Mouse (Mus musculus) neural tube, embryonic 12.5 days (tissue): ENCODE measurements around the gene Foxk1. TPM values are rescaled to one million over a fixed set of nuclear protein-coding genes. Genes with fewer than 3 reads are reported as not detected.

ENCODE experiments used
- ATAC-seq: fragments of 200-750 bp; cut with Nextera tagmentation; 2 replicates; pipeline ENCODE4 v1.8.0; 2017; ENCODE audit warnings: low read depth, mild to moderate bottlenecking, moderate TSS enrichment, moderate library complexity; ENCODE audit not compliant: low FRiP score
- H3K27ac ChIP-seq: fragments of 300-500 bp; sonication (generic); 2 replicates; pipeline ENCODE4 v1.5.1; 2016
- H3K27me3 ChIP-seq: fragments of 300-500 bp; sonication (generic); replicated peaks from 2 replicates; pipeline ENCODE4 v1.6.1; 2016; ENCODE audit warnings: mild to moderate bottlenecking
- H3K36me3 ChIP-seq: fragments of 300-500 bp; sonication (generic); 2 replicates; pipeline ENCODE4 v1.6.1; 2016; ENCODE audit warnings: mild to moderate bottlenecking
- H3K4me1 ChIP-seq: fragments of 300-500 bp; sonication (generic); 2 replicates; pipeline ENCODE4 v1.6.1; 2016
- H3K4me2 ChIP-seq: fragments of 300-500 bp; sonication (generic); replicated peaks from 2 replicates; pipeline ENCODE4 v1.6.1; 2016; ENCODE audit warnings: mild to moderate bottlenecking
- H3K4me3 ChIP-seq: fragments of 300-500 bp; sonication (generic); 2 replicates; pipeline ENCODE4 v1.5.1; 2016
- H3K9ac ChIP-seq: fragments of 300-500 bp; sonication (generic); 2 replicates; pipeline ENCODE4 v1.6.1; 2016; ENCODE audit warnings: mild to moderate bottlenecking
- H3K9me3 ChIP-seq: fragments of 300-500 bp; sonication (generic); 2 replicates; pipeline ENCODE4 v1.6.1; 2016; ENCODE audit warnings: mild to moderate bottlenecking
- WGBS: fragments of 180-500 bp; shearing (Covaris S2); methylation state at CpG from one replicate; pipeline ENCODE4 v1.1.7; 2016; 5-methylcytosine and 5-hydroxymethylcytosine counted together
- polyA plus RNA-seq: library from polyadenylated mRNA; unstranded; fragments of >200 nt; fragmentation: Nextera tagmentation; extraction: Ambion mirVana; gene quantifications from 2 replicates; pipeline ENCODE4 v1.2.1, GENCODE M21; 2016

Foxk1 gene
- polyA plus RNA-seq, 1 experiment from 2014 or later: 7.2 TPM

GRCm38 (mm10) chr5:142442045-142442440 is 40.7 kb downstream of the Foxk1 start:
- no peak overlapping the region for H3K4me2 ChIP-seq
- no peaks in the 10 kb centered on the region for H3K36me3 ChIP-seq
- no peak overlapping the region for H3K9ac ChIP-seq
- no peak overlapping the region for H3K4me3 ChIP-seq
- 90% methylated on average over 7 of the region's 7 CpGs for WGBS
- H3K9me3 ChIP-seq: no peaks in the 10 kb centered on the region
- H3K4me1 ChIP-seq: peaks cover 59% of the 10 kb centered on the region
- no peaks in the 10 kb centered on the region for H3K27me3 ChIP-seq
- ATAC-seq: no peak
- no peak overlapping the region for H3K27ac ChIP-seq

GRCm38 (mm10) chr5:142443514-142443913 is 42.2 kb downstream of the Foxk1 start:
- peaks cover 66% of the 10 kb centered on the region for H3K4me1 ChIP-seq
- WGBS: 53% methylated on average over 15 of the region's 15 CpGs
- ATAC-seq: no peak
- no peaks in the 10 kb centered on the region for H3K9me3 ChIP-seq
- H3K9ac ChIP-seq: no peak overlapping the region
- H3K4me2 ChIP-seq: no peak overlapping the region
- no peak overlapping the region for H3K4me3 ChIP-seq
- no peaks in the 10 kb centered on the region for H3K36me3 ChIP-seq
- H3K27me3 ChIP-seq: no peaks in the 10 kb centered on the region
- H3K27ac ChIP-seq: no peak overlapping the region

- H3K9me3 ChIP-seq: no peaks in the 10 kb centered on the region
These were observed 42.7 kb downstream of the Foxk1 start for GRCm38 (mm10) chr5:142443994-142444393.

GRCm38 (mm10) chr5:142444791-142445531 is 43.7 kb downstream of the Foxk1 start:
- H3K4me1 ChIP-seq: peaks cover 54% of the 10 kb centered on the region
- WGBS: 72% methylated on average over 11 of the region's 11 CpGs

More at GRCm38 (mm10) chr5:142443994-142444393, 42.7 kb downstream of the Foxk1 start:
- Histone ChIP-seq H3K36me3 (0 out of 2 replicates have a peak, but pooled peaks cover 4% of the 10 kb centered on the region), H3K4me1 (peaks cover 64% of the 10 kb centered on the region), H3K27me3 (no peaks in the 10 kb centered on the region), H3K4me3 (no peak overlapping the region), H3K27ac (no peak overlapping the region), H3K4me2 (no peak overlapping the region), H3K9ac (no peak overlapping the region)
- ATAC-seq: no peak
- 72% methylated on average over 14 of the region's 14 CpGs for WGBS

GRCm38 (mm10) chr5:142445709-142446108 is 44.4 kb downstream of the Foxk1 start:
- no peak for ATAC-seq
- no peaks in the 10 kb centered on the region for H3K27me3 ChIP-seq
- no peaks in the 10 kb centered on the region for H3K9me3 ChIP-seq
- peak overlapping the region; percentile 9; the same call in 1 of the 2 replicates for H3K9ac ChIP-seq
- H3K36me3 ChIP-seq: peaks cover 13% of the 10 kb centered on the region
- H3K4me1 ChIP-seq: peaks cover 47% of the 10 kb centered on the region
- no peak overlapping the region for H3K4me3 ChIP-seq
- WGBS: 52% methylated on average over 8 of the region's 8 CpGs
- no peak overlapping the region for H3K4me2 ChIP-seq
- H3K27ac ChIP-seq: no peak overlapping the region

More at GRCm38 (mm10) chr5:142444791-142445531, 43.7 kb downstream of the Foxk1 start:
- H3K4me3 ChIP-seq: no peak overlapping the region
- H3K4me2 ChIP-seq: no peak overlapping the region
- H3K9ac ChIP-seq: 0 out of 2 replicates have a peak overlapping the region, but pooled peaks have one; percentile 1
- 0 out of 2 replicates have a peak, but pooled peaks cover 6% of the 10 kb centered on the region for H3K36me3 ChIP-seq
- no peaks in the 10 kb centered on the region for H3K9me3 ChIP-seq
- no peaks in the 10 kb centered on the region for H3K27me3 ChIP-seq
- no peak for ATAC-seq
- H3K27ac ChIP-seq: no peak overlapping the region; the same call in 1 of the 2 replicates

GRCm38 (mm10) chr5:142448076-142448475 is 46.8 kb downstream of the Foxk1 start:
- peaks cover 28% of the 10 kb centered on the region for H3K36me3 ChIP-seq
- H3K27me3 ChIP-seq: no peaks in the 10 kb centered on the region
- H3K9ac ChIP-seq: no peak overlapping the region
- no peaks in the 10 kb centered on the region for H3K9me3 ChIP-seq
- H3K4me3 ChIP-seq: no peak overlapping the region
- ATAC-seq: peak; percentile 67
- no peak overlapping the region for H3K27ac ChIP-seq
- 9% methylated on average over 9 of the region's 9 CpGs for WGBS
- H3K4me2 ChIP-seq: no peak overlapping the region
- peaks cover 27% of the 10 kb centered on the region for H3K4me1 ChIP-seq

- H3K9ac ChIP-seq: no peak overlapping the region
- peaks cover 22% of the 10 kb centered on the region for H3K4me1 ChIP-seq
- H3K36me3 ChIP-seq: peaks cover 33% of the 10 kb centered on the region
- WGBS: 75% methylated on average over 12 of the region's 12 CpGs
- no peak overlapping the region for H3K4me3 ChIP-seq
- H3K27me3 ChIP-seq: no peaks in the 10 kb centered on the region
- H3K4me2 ChIP-seq: no peak overlapping the region
- no peak for ATAC-seq
- no peaks in the 10 kb centered on the region for H3K9me3 ChIP-seq
- H3K27ac ChIP-seq: no peak overlapping the region
These were observed 47.3 kb downstream of the Foxk1 start for GRCm38 (mm10) chr5:142448623-142449022.

- peaks cover 8% of the 10 kb centered on the region for H3K4me1 ChIP-seq
- H3K36me3 ChIP-seq: peaks cover 53% of the 10 kb centered on the region
- H3K27ac ChIP-seq: no peak overlapping the region
These were observed 49.5 kb downstream of the Foxk1 start for GRCm38 (mm10) chr5:142450846-142451245.

GRCm38 (mm10) chr5:142451759-142452158 is 50.5 kb downstream of the Foxk1 start:
- H3K27ac ChIP-seq: no peak overlapping the region
- H3K36me3 ChIP-seq: peaks cover 62% of the 10 kb centered on the region
- H3K4me3 ChIP-seq: no peak overlapping the region
- no peaks in the 10 kb centered on the region for H3K27me3 ChIP-seq
- H3K4me2 ChIP-seq: no peak overlapping the region
- peaks cover 7% of the 10 kb centered on the region; the same call in 1 of the 2 replicates for H3K4me1 ChIP-seq
- WGBS: 20% methylated on average over 1 of the region's 1 CpGs
- no peak overlapping the region for H3K9ac ChIP-seq
- H3K9me3 ChIP-seq: no peaks in the 10 kb centered on the region
- ATAC-seq: 0 out of 2 replicates have a peak, but pooled peaks have one; percentile 31

More at GRCm38 (mm10) chr5:142450846-142451245, 49.5 kb downstream of the Foxk1 start:
- no peaks in the 10 kb centered on the region for H3K9me3 ChIP-seq
- H3K4me2 ChIP-seq: no peak overlapping the region
- no peak overlapping the region for H3K9ac ChIP-seq
- ATAC-seq: no peak
- no peak overlapping the region for H3K4me3 ChIP-seq
- WGBS: 89% methylated on average over 9 of the region's 9 CpGs
- H3K27me3 ChIP-seq: no peaks in the 10 kb centered on the region

- peaks cover 80% of the 10 kb centered on the region for H3K36me3 ChIP-seq
- no peak overlapping the region for H3K9ac ChIP-seq
- no peak overlapping the region for H3K4me2 ChIP-seq
- no peak overlapping the region for H3K27ac ChIP-seq
- H3K9me3 ChIP-seq: no peaks in the 10 kb centered on the region
- no peaks in the 10 kb centered on the region for H3K4me1 ChIP-seq
- H3K4me3 ChIP-seq: no peak overlapping the region
- no peaks in the 10 kb centered on the region for H3K27me3 ChIP-seq
- ATAC-seq: no peak
- 95% methylated on average over 13 of the region's 13 CpGs for WGBS
These were observed 52.4 kb downstream of the Foxk1 start for GRCm38 (mm10) chr5:142453742-142454141.

- H3K9ac ChIP-seq: no peak overlapping the region
- no peak overlapping the region for H3K27ac ChIP-seq
- H3K4me3 ChIP-seq: no peak overlapping the region
- H3K27me3 ChIP-seq: no peaks in the 10 kb centered on the region
- H3K4me1 ChIP-seq: no peaks in the 10 kb centered on the region
- ATAC-seq: no peak
- 59% methylated on average over 15 of the region's 15 CpGs for WGBS
- no peak overlapping the region for H3K4me2 ChIP-seq
- peaks cover 66% of the 10 kb centered on the region for H3K36me3 ChIP-seq
- no peaks in the 10 kb centered on the region for H3K9me3 ChIP-seq
These were observed 55.0 kb downstream of the Foxk1 start for GRCm38 (mm10) chr5:142456318-142456717.

GRCm38 (mm10) chr5:142457345-142457744 is 56.0 kb downstream of the Foxk1 start:
- no peak overlapping the region for H3K4me2 ChIP-seq
- no peak for ATAC-seq
- no peak overlapping the region for H3K9ac ChIP-seq
- peaks cover 70% of the 10 kb centered on the region for H3K36me3 ChIP-seq
- no peak overlapping the region for H3K27ac ChIP-seq
- H3K4me3 ChIP-seq: no peak overlapping the region
- H3K27me3 ChIP-seq: no peaks in the 10 kb centered on the region
- H3K4me1 ChIP-seq: no peaks in the 10 kb centered on the region
- 59% methylated on average over 10 of the region's 10 CpGs for WGBS
- H3K9me3 ChIP-seq: no peaks in the 10 kb centered on the region
